Mouse (Mus musculus) midbrain, embryonic 16.5 days (tissue): ENCODE data around the gene Wdr18. TPM values are rescaled to one million over a fixed set of nuclear protein-coding genes. Genes with fewer than 3 reads are reported as not detected.

Experiments
- ATAC-seq: fragments of 200-750 bp; cut with Nextera tagmentation; 2 replicates; pipeline ENCODE4 v1.8.0; 2017; ENCODE audit warnings: moderate TSS enrichment
- H3K27ac ChIP-seq: fragments of 300-500 bp; sonication (generic); 2 replicates; pipeline ENCODE4 v1.5.1; 2014; ENCODE audit warnings: mild to moderate bottlenecking, low read length, mixed read lengths
- H3K27me3 ChIP-seq: fragments of 300-500 bp; sonication (generic); 2 replicates; pipeline ENCODE4 v1.6.1; 2014; ENCODE audit warnings: low read depth, low read length, mixed read lengths; ENCODE audit not compliant: control insufficient read depth, insufficient read depth
- H3K36me3 ChIP-seq: fragments of 300-500 bp; sonication (generic); 2 replicates; pipeline ENCODE4 v1.6.1; 2014; ENCODE audit warnings: mild to moderate bottlenecking, low read length, moderate library complexity, mixed read lengths; ENCODE audit not compliant: control insufficient read depth, insufficient read depth
- H3K4me1 ChIP-seq: fragments of 300-500 bp; sonication (generic); 2 replicates; pipeline ENCODE4 v1.6.1; 2014; ENCODE audit warnings: mild to moderate bottlenecking, low read length, mixed read lengths; ENCODE audit not compliant: control insufficient read depth, insufficient read depth
- H3K4me2 ChIP-seq: fragments of 300-500 bp; sonication (generic); 2 replicates; pipeline ENCODE4 v1.6.1; 2014; ENCODE audit warnings: mild to moderate bottlenecking, low read length, mixed read lengths
- H3K4me3 ChIP-seq: fragments of 300-500 bp; sonication (generic); 2 replicates; pipeline ENCODE4 v1.5.1; 2014; ENCODE audit warnings: low read depth, mild to moderate bottlenecking, low read length, moderate library complexity, mixed read lengths
- H3K9ac ChIP-seq: fragments of 300-500 bp; sonication (generic); 2 replicates; pipeline ENCODE4 v1.6.1; 2014; ENCODE audit warnings: low read depth, low read length, mixed read lengths
- H3K9me3 ChIP-seq: fragments of 300-500 bp; sonication (generic); replicated peaks from 2 replicates; pipeline ENCODE4 v1.6.1; 2014; ENCODE audit warnings: mild to moderate bottlenecking, low read length, mixed read lengths; ENCODE audit not compliant: control insufficient read depth, poor library complexity, severe bottlenecking
- WGBS: fragments of 180-500 bp; shearing (Covaris S2); extraction: QIAGEN DNeasy Blood & Tissue Kit; methylation state at CpG from one replicate; pipeline ENCODE4 v1.1.7; 2014; 5-methylcytosine and 5-hydroxymethylcytosine counted together
- polyA plus RNA-seq: library from polyadenylated mRNA; unstranded; fragments of >200 nt; fragmentation: Nextera tagmentation; extraction: Ambion mirVana; gene quantifications from 2 replicates; pipeline ENCODE4 v1.2.1, GENCODE M21; 2015

Wdr18 gene
- polyA plus RNA-seq, 1 experiment from 2014 or later, result 89.4 TPM

DNA sequence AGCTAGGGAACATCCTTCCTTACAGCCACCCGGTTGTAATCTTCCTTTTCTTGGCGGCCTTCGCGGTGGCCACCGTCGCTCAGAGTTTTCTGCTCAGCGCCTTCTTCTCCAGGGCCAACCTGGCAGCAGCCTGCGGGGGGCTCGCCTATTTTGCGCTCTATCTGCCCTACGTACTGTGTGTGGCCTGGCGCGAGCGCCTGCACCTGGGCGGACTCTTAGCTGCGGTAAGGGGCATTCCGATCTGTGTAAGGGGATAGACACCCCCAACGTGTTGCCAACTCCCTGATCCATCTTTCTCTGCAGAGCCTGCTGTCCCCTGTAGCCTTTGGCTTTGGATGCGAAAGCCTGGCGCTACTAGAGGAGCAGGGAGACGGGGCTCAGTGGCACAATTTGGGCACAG lies 42.9 kb downstream of the Wdr18 start:
- Histone ChIP-seq H3K4me2 (no peak overlapping the region), H3K27me3 (peaks cover 12% of the 10 kb centered on the region), H3K27ac (no peak overlapping the region), H3K9ac (no peak overlapping the region), H3K9me3 (no peaks in the 10 kb centered on the region), H3K4me1 (0 out of 2 replicates have a peak, but pooled peaks cover 3% of the 10 kb centered on the region), H3K4me3 (no peak overlapping the region), H3K36me3 (no peaks in the 10 kb centered on the region)
- WGBS, result 18% methylated on average over 21 of the region's 21 CpGs
- ATAC-seq, result no peak

DNA sequence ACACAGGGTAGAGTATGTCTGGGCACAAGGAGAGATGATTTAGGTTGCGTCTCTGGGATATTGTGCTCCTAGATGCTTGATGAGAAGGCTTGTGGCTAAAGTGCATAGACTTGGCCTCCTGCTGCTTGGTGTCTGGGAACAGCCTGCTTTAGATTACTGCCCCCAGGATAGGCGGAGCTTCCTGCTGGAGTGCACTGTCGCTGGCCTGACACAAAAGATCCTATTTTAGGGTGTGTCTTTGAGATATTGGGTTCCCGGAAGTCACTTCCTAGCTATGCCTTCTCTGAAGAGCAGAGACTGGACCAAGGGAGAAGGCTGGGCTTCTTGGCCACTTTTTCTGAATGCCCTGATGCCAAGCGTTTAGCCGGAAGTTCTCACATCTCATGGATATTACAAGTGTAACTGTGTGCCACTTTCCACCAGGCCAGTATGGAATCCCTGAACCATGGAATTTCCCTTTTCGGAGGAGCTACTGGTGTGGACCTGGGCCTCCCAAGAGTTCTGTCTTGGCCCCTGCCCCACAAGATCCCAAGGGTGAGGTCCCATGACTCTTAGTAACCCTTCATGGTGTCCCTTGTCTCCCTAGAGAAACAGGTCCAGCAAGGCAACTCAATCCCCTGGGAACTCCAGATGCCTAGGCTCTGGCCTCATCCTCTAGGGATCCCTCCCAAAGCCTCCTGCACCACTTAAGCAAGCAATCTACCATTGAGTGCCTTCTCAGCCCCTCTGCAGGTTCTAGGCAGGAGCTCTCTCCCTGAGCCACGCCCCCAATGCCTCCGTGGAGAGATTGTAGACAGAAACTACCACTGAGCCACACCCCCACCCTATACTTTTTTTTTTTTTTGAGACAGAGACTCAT lies 43.7 kb downstream of the Wdr18 start:
- Histone ChIP-seq H3K27me3 (peaks cover 12% of the 10 kb centered on the region), H3K9ac (no peak overlapping the region), H3K4me2 (no peak overlapping the region), H3K27ac (no peak overlapping the region), H3K4me1 (no peaks in the 10 kb centered on the region), H3K36me3 (no peaks in the 10 kb centered on the region), H3K9me3 (no peaks in the 10 kb centered on the region), H3K4me3 (no peak overlapping the region)
- no peak for ATAC-seq
- WGBS, result 71% methylated on average over 9 of the region's 9 CpGs

DNA sequence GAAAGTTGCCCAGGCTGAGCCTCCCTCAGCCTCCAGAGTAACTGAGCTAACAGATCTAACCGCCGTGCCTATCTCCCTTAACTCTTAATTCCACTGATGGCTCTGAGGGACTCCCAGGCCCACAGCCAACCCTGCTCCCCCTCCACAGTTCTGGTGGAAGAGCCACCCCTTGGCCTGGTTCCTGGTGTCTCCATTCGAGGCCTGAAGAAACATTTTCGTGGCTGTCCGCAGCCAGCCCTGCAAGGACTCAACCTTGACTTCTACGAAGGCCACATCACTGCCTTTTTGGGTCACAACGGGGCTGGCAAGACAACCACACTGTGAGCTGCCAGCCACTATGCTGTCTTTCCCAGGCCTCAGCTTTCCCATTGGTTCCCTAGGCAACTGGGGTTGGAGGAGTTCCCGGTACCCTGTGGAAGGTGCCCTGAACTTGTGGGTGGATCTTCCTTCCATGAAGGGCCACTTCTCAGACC lies 44.3 kb downstream of the Wdr18 start:
- Histone ChIP-seq H3K36me3 (no peaks in the 10 kb centered on the region), H3K9me3 (no peaks in the 10 kb centered on the region), H3K27me3 (peaks cover 12% of the 10 kb centered on the region), H3K4me2 (no peak overlapping the region), H3K9ac (no peak overlapping the region), H3K27ac (no peak overlapping the region), H3K4me1 (no peaks in the 10 kb centered on the region), H3K4me3 (no peak overlapping the region)
- no peak for ATAC-seq
- WGBS, result 86% methylated on average over 8 of the region's 8 CpGs

DNA sequence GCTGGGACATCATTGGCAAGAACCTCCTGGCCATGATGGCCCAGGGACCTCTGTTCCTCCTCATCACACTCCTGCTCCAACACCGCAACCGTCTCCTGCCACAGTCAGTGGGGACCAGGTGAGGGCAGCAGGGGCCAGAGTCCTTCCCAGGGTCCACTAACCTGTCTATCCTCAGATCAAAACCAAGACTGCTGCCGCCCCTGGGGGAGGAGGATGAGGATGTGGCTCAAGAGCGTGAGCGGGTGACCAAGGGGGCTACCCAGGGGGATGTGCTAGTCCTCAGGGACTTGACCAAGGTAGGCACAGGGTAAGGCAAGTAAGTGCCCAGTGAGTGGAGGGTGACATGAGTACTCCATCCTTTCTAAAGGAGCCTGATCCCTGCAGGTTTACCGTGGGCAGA lies 51.8 kb downstream of the Wdr18 start:
- no peak overlapping the region for H3K9ac ChIP-seq
- no peak overlapping the region for H3K4me2 ChIP-seq
- no peaks in the 10 kb centered on the region for H3K4me1 ChIP-seq
- no peak for ATAC-seq
- WGBS, result 84% methylated on average over 6 of the region's 6 CpGs
- H3K9me3 ChIP-seq, result peaks cover 14% of the 10 kb centered on the region
- H3K36me3 ChIP-seq, result peaks cover 18% of the 10 kb centered on the region
- peaks cover 34% of the 10 kb centered on the region for H3K27me3 ChIP-seq
- no peak overlapping the region for H3K27ac ChIP-seq
- H3K4me3 ChIP-seq, result no peak overlapping the region

DNA sequence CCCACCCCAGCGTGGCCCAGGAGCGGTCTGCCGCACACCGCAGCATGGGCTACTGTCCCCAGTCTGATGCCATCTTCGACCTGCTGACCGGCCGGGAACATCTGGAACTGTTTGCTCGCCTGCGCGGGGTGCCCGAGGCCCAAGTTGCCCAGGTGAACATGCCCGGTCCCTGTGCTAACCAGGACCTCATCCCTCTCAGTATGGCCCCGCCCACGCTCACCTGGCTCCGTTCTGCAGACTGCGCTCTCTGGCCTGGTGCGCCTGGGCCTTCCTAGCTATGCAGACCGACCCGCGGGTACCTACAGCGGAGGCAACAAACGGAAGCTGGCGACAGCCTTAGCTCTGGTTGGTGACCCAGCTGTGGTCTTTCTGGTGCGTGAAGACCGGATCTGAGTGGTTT lies 53.7 kb downstream of the Wdr18 start:
- peaks cover 40% of the 10 kb centered on the region for H3K27me3 ChIP-seq
- H3K4me3 ChIP-seq, result no peak overlapping the region
- H3K36me3 ChIP-seq, result peaks cover 18% of the 10 kb centered on the region
- WGBS, result 34% methylated on average over 25 of the region's 25 CpGs
- ATAC-seq, result no peak
- H3K4me2 ChIP-seq, result no peak overlapping the region
- H3K4me1 ChIP-seq, result no peaks in the 10 kb centered on the region
- no peak overlapping the region for H3K27ac ChIP-seq
- H3K9ac ChIP-seq, result no peak overlapping the region
- H3K9me3 ChIP-seq, result peaks cover 14% of the 10 kb centered on the region

DNA sequence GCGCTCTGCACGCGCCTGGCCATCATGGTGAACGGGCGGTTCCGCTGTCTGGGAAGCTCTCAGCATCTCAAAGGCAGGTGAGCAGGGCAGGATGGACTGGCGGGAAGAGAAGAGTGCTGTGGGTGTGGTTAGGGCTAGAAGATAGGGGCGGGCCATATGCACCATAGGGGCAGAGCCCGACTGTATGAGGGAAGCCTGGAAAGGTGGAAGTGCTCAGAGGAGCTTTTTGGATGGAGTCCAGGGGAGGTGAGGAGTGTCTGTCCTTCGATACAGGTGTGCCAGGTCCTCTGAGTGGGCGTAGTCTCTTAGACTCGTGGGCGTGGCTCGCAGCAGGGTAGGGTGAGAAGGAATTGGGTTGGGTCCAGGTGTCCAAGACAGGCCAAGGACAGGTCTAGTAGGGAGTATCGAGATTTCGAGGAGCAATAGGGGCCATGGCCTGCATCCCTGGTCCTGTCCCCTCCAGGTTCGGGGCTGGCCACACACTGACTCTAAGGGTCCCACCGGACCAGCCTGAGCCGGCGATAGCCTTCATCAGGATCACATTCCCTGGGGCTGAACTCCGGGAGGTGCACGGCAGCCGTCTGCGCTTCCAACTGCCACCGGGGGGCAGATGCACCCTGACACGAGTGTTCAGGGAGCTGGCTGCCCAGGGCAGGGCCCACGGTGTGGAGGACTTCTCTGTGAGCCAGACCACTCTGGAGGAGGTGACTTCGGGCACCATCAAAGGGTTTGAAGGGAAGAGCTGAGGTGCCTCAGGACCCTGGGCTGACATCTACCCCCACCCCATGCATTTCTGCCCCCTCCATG lies 54.7 kb downstream of the Wdr18 start:
- peaks cover 17% of the 10 kb centered on the region for H3K36me3 ChIP-seq
- ATAC-seq, result no peak
- no peak overlapping the region for H3K4me2 ChIP-seq
- H3K4me1 ChIP-seq, result no peaks in the 10 kb centered on the region
- H3K4me3 ChIP-seq, result no peak overlapping the region
- H3K9me3 ChIP-seq, result peaks cover 14% of the 10 kb centered on the region
- H3K27ac ChIP-seq, result no peak overlapping the region
- WGBS, result 18% methylated on average over 28 of the region's 28 CpGs
- peaks cover 48% of the 10 kb centered on the region for H3K27me3 ChIP-seq
- H3K9ac ChIP-seq, result no peak overlapping the region

DNA sequence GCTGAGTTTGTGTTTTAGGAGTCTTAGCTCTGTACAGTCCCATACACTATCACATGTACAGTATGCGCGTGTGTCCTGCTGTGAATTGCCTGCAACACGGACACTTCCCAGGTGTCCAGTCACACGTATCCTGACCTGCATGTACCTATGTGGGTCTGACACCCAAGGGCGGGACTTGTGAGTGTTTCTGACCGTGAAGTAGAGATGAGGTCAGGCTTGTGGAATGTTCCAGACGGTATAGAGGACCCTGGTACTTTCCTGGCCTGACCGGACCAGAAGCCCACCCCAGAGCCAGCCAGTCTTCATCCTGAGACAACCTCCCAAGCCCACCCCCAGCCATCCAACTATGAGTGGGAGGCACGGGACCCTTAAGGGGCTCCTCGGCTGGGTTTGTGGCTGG lies 55.6 kb downstream of the Wdr18 start:
- Histone ChIP-seq H3K27ac (no peak overlapping the region), H3K4me2 (no peak overlapping the region), H3K9me3 (peaks cover 7% of the 10 kb centered on the region), H3K9ac (no peak overlapping the region), H3K4me3 (no peak overlapping the region), H3K27me3 (peaks cover 52% of the 10 kb centered on the region), H3K36me3 (peaks cover 9% of the 10 kb centered on the region), H3K4me1 (no peaks in the 10 kb centered on the region)
- no peak for ATAC-seq
- WGBS, result 80% methylated on average over 10 of the region's 10 CpGs

DNA sequence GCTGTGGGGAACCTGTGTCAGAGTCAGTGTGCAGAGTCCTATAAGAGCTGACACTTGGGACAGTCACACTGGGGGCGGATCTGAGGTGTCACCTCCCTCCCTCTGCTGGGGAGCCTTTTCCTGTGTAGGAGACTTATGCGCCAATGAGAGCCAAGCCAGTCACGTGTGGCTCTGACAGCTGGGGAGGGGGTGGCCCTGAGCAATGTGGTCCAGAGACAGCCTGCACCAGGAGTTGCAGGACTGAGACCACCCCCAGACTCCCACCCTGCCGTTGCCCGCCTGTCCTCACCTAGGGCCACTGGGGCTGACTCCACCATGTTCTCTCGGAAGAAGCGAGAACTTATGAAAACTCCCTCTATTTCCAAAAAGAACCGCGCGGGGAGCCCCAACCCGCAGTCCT lies 56.6 kb downstream of the Wdr18 start, which contains the start of gene Arhgap45:
Arhgap45 (plus strand) TSS at position 143 of the 400 bp plus-strand sequence.
- H3K9ac ChIP-seq, result no peak within 1 kb of the TSS
- no peak for ATAC-seq
- peaks cover 52% of the 10 kb centered on the region for H3K27me3 ChIP-seq
- H3K4me1 ChIP-seq, result no peaks in the 10 kb centered on the region
- H3K4me3 ChIP-seq, result no peak within 1 kb of the TSS
- no peak within 1 kb of the TSS for H3K27ac ChIP-seq
- no peak within 1 kb of the TSS for H3K4me2 ChIP-seq
- H3K9me3 ChIP-seq, result no peaks in the 10 kb centered on the region; the same call in 1 of the 2 replicates
- peaks cover 3% of the 10 kb centered on the region for H3K36me3 ChIP-seq
- 72% methylated on average over 11 of the region's 11 CpGs for WGBS

DNA sequence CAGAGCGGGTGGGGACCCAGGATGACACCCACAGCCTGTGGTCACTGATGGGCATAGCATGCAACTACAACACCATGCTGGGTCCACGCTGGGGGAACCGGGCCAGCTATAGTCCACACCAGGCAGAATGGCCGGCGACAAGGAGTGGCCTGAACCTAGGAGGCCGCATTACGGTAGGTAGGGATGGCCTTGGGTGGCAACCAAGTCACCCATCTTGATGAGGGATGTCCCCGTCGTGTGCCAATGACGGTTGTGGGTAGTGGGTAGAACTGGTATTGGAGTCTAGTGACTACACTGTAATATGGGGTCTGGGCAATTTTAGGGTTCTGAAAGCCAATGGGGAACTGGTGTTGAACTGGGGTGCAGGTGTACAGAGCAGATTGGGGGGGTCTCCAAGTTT lies 57.0 kb downstream of the Wdr18 start:
- Histone ChIP-seq H3K9ac (no peak overlapping the region), H3K4me2 (no peak overlapping the region), H3K4me1 (no peaks in the 10 kb centered on the region), H3K36me3 (no peaks in the 10 kb centered on the region; the same call in 1 of the 2 replicates), H3K27ac (no peak overlapping the region), H3K9me3 (no peaks in the 10 kb centered on the region), H3K27me3 (peaks cover 51% of the 10 kb centered on the region), H3K4me3 (no peak overlapping the region)
- ATAC-seq, result no peak
- 91% methylated on average over 10 of the region's 10 CpGs for WGBS
